8 mouse cellular contexts compared by ENCODE assay signal in the genomic region with DNA sequence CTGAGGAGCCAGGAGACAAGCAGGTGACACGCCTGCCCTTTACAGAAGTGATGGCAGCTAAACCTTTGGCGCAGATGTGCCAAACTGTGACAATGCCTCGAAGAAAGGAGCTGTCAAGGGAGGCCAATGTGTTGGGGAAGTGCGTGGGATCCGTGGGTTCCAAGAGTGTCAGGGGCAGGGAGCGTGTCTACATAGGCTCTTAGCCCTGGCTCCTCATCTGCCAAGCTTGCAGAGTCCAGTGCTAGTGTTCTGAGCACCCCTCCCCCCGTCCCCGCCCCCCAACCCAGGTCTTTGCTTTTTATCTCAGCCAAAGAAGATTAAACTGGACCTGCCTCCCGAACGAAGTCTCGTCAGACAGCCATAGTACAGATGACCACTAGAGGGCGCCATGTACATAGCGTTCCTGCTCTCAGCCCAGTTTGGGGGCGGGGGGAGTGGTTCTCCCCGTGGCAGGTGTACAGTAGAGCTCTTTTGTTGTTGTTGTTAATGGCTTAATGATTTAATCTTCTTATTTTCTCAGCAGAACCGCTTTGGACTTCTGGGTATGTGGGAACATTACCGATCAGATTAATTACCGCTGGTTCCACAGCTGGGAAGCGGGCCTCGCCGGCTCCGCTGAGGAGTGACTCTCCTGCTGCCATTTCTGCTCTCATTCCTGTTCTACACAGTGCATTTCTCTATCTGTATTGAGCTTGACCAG. TPM values are rescaled to one million over a fixed set of nuclear protein-coding genes. Genes with fewer than 3 reads are reported as not detected.
DNase-seq lines count a peak whose midpoint lies in the region; ATAC-seq lines count a peak whose summit lies in the region.

No protein-coding gene starts in this region.

- H3K9me3 ChIP-seq in embryonic facial prominence, embryonic 13.5 days: no peaks in the 10 kb centered on the region
- H3K9me3 ChIP-seq in heart, embryonic 14.5 days (ENCODE audit: control insufficient read depth, low read length): no peaks in the 10 kb centered on the region

- H3K4me1 ChIP-seq in embryonic facial prominence, embryonic 13.5 days: peaks cover 18% of the 10 kb centered on the region
- H3K4me1 ChIP-seq in heart, embryonic 14.5 days (ENCODE audit: control insufficient read depth in 2 of 2, insufficient read depth in 2 of 2, low read length in 2 of 2): peaks cover 31 to 47% of the 10 kb centered on the region in 2 experiments

- DNase-seq in A20 (ENCODE audit: low read depth, low spot score): peak; percentile 74
- DNase-seq in adrenal gland, postnatal 36 days: peak; percentile 75 to 86
- DNase-seq in large intestine, adult 2 months (ENCODE audit: low read depth, low spot score): peak; percentile 11
- peak; percentile 46 to 64 for DNase-seq in lung, adult 18-20 months
- DNase-seq in testis, postnatal 10 days (ENCODE audit: low spot score): peak; percentile 89

- H3K27ac ChIP-seq in embryonic facial prominence, embryonic 13.5 days: no peak overlapping the region
- no peak overlapping the region for H3K27ac ChIP-seq in heart, embryonic 14.5 days (replicated peaks in 1 of 2; ENCODE audit: control insufficient read depth in 1 of 2, insufficient read depth in 1 of 2, low read depth in 2 of 2, low read length in 2 of 2)

- ATAC-seq in embryonic facial prominence, embryonic 13.5 days (ENCODE audit: insufficient number of reproducible peaks, insufficient read depth, low FRiP score, low TSS enrichment, low read depth): no peak
- no peak for ATAC-seq in heart, embryonic 14.5 days (ENCODE audit: insufficient number of reproducible peaks, insufficient read depth, low FRiP score, low read depth)
- peak; percentile 43 for ATAC-seq in neutrophil, adult 5-6 weeks (ENCODE audit: extremely low read depth, insufficient number of reproducible peaks, low FRiP score, poor library complexity, severe bottlenecking)

- WGBS in embryonic facial prominence, embryonic 13.5 days: 33% methylated on average over 22 of the region's 22 CpGs
- WGBS in heart, embryonic 14.5 days: 42% methylated on average over 22 of the region's 22 CpGs
- 44% methylated on average over 22 of the region's 22 CpGs for WGBS in large intestine, adult 2 months

- no peak overlapping the region for H3K9ac ChIP-seq in embryonic facial prominence, embryonic 13.5 days
- peak overlapping the region; percentile 25; the same call in 1 of the 2 replicates for H3K9ac ChIP-seq in heart, embryonic 14.5 days (ENCODE audit: low read length)

- H3K4me2 ChIP-seq in embryonic facial prominence, embryonic 13.5 days: peak overlapping the region; percentile 35
- no peak overlapping the region for H3K4me2 ChIP-seq in heart, embryonic 14.5 days (ENCODE audit: low read length)

- peaks cover 28% of the 10 kb centered on the region for H3K27me3 ChIP-seq in embryonic facial prominence, embryonic 13.5 days
- H3K27me3 ChIP-seq in heart, embryonic 14.5 days (ENCODE audit: control insufficient read depth, insufficient read depth, low read length): no peaks in the 10 kb centered on the region

- no peak overlapping the region for H3K4me3 ChIP-seq in embryonic facial prominence, embryonic 13.5 days
- no peak overlapping the region for H3K4me3 ChIP-seq in heart, embryonic 14.5 days (ENCODE audit: control insufficient read depth in 1 of 2, insufficient read depth in 1 of 2, low read depth in 1 of 2, low read length in 2 of 2)

- no peaks in the 10 kb centered on the region for H3K36me3 ChIP-seq in embryonic facial prominence, embryonic 13.5 days
- peaks cover 4% of the 10 kb centered on the region; the same call in 1 of the 2 replicates for H3K36me3 ChIP-seq in heart, embryonic 14.5 days (ENCODE audit: control insufficient read depth, insufficient read depth, low read length)

RNA-seq across cellular contexts. Expression of a gene that starts 28.4 kb away (rescaled TPM):
- 10 to 100 TPM; 18.0 to 24.1 TPM for total RNA-seq in adrenal gland, postnatal 36 days (2021)
- polyA plus RNA-seq in embryonic facial prominence, embryonic 13.5 days (2015; fragmentation: Nextera tagmentation; extraction: Ambion mirVana): 4.4 TPM in 2 replicates
- 15.1 and 18.5 TPM in 2 replicates for polyA plus RNA-seq in heart, embryonic 14.5 days (2014; fragmentation: Nextera tagmentation; extraction: Ambion mirVana)
- polyA plus RNA-seq in large intestine, adult 2 months (2012; rRNA removed): 3.3 and 3.6 TPM in 2 replicates
- total RNA-seq in neutrophil, adult 5-6 weeks (2017): 1.8 and 10.5 TPM in 2 replicates

Comparison
In these comparisons a context has a peak if more than half of its experiments do, and no peak if none do; other contexts are left out.
1. DNase-seq: peak in every context shown above with its lines; median percentile 89 in testis, postnatal 10 days; 80 in adrenal gland, postnatal 36 days; 74 in A20; 55 in lung, adult 18-20 months; 11 in large intestine, adult 2 months.